Mouse (Mus musculus) gastrocnemius, adult 2 months (tissue): ENCODE results near the gene Igf1. TPM values are rescaled to one million over a fixed set of nuclear protein-coding genes. Genes with fewer than 3 reads are reported as not detected.
A peak's percentile ranks its signal among the peaks of the same experiment; 100 is the strongest.

Experiments
- DNase-seq: peaks from one replicate; pipeline ENCODE4 v3.0.0; 2022
- H3K27ac ChIP-seq: fragments of 200-600 bp; 2 replicates; pipeline ENCODE4 v1.8.1; 2022; ENCODE audit warnings: mild to moderate bottlenecking
- H3K4me3 ChIP-seq: fragments of 200-600 bp; 2 replicates; pipeline ENCODE4 v1.8.1; 2022; ENCODE audit warnings: mild to moderate bottlenecking, moderate library complexity
- CTCF ChIP-seq: fragments of 200-600 bp; IDR thresholded peaks from 2 replicates; pipeline ENCODE4 v1.8.1; 2022; ENCODE audit warnings: antibody characterized with exemption, mild to moderate bottlenecking, moderate library complexity
- intact Hi-C: fragments of 180-260 bp; cut with DNase I; formaldehyde crosslinking; loops from one replicate; pipeline ENCODE4 v1.15.1; 2025
- total RNA-seq, 2 experiments: library from RNA; stranded (reverse); gene quantifications; 2 replicates each; pipeline ENCODE4 v1.2.3; 2021

Gene Igf1
- total RNA-seq, 2 experiments from 2014 or later: 17.9 to 18.9 TPM

- Histone ChIP-seq H3K4me3 (no peak overlapping the region), H3K27ac (no peak overlapping the region)
- intact Hi-C loops: no loop called here
- no peak for TF ChIP-seq CTCF
- no peak for DNase-seq
Observed at GRCm38 (mm10) chr10:87847882-87848281, 10.2 kb upstream of the Igf1 start.

GRCm38 (mm10) chr10:87848419-87848818 lies 9.6 kb upstream of the Igf1 start:
- intact Hi-C loops: no loop called here
- Histone ChIP-seq H3K4me3 (no peak overlapping the region), H3K27ac (no peak overlapping the region)
- peak; percentile 28 for DNase-seq
- TF ChIP-seq CTCF: no peak

- intact Hi-C loops: loop anchor here (5.0 kb wide), 1 partner anchor 476 kb away; no protein-coding TSS in a partner anchor
- Histone ChIP-seq H3K27ac (no peak overlapping the region), H3K4me3 (no peak overlapping the region)
- no peak for TF ChIP-seq CTCF
- DNase-seq: no peak
Observed at GRCm38 (mm10) chr10:87851492-87851891, 6.6 kb upstream of the Igf1 start.

GRCm38 (mm10) chr10:87854408-87854807 lies 3.7 kb upstream of the Igf1 start:
- DNase-seq: peak; percentile 74
- H3K27ac ChIP-seq: no peak overlapping the region
- intact Hi-C loops: loop anchor here (2.0 to 5.0 kb wide), 2 partner anchors 450 to 473 kb away; no protein-coding TSS in a partner anchor
- H3K4me3 ChIP-seq: no peak overlapping the region
- peak; percentile 82 for TF ChIP-seq CTCF

GRCm38 (mm10) chr10:87855423-87856122 lies 2.5 kb upstream of the Igf1 start:
- TF ChIP-seq CTCF: no peak
- intact Hi-C loops: loop anchor here (2.0 to 5.0 kb wide), 2 partner anchors 117 to 449 kb away; no protein-coding TSS in a partner anchor
- DNase-seq: no peak
- no peak overlapping the region for H3K4me3 ChIP-seq
- H3K27ac ChIP-seq: no peak overlapping the region

- TF ChIP-seq CTCF: no peak
- Histone ChIP-seq H3K4me3 (no peak overlapping the region), H3K27ac (no peak overlapping the region)
- intact Hi-C loops: loop anchor here (5.0 kb wide), 1 partner anchor 115 kb away; no protein-coding TSS in a partner anchor
- no peak for DNase-seq
Observed at GRCm38 (mm10) chr10:87857215-87857955, 680 bp upstream of the Igf1 start.

- DNase-seq: peak; percentile 19
- TF ChIP-seq CTCF: no peak
- intact Hi-C loops: loop anchor here (5.0 kb wide), 1 partner anchor 113 kb away; no protein-coding TSS in a partner anchor
Observed at GRCm38 (mm10) chr10:87858939-87859338, 874 bp downstream of the Igf1 start.

GRCm38 (mm10) chr10:87859453-87859852 lies 1.4 kb downstream of the Igf1 start:
- Histone ChIP-seq H3K27ac (peak overlapping the region; percentile 82), H3K4me3 (peak overlapping the region; percentile 75)
- no peak for DNase-seq
- intact Hi-C loops: loop anchor here (5.0 kb wide), 1 partner anchor 113 kb away; no protein-coding TSS in a partner anchor
- no peak for TF ChIP-seq CTCF

More at GRCm38 (mm10) chr10:87858939-87859338, 874 bp downstream of the Igf1 start:
- peak overlapping the region; percentile 82 for H3K27ac ChIP-seq
- H3K4me3 ChIP-seq: peak overlapping the region; percentile 75

- DNase-seq: peak; percentile 68
- intact Hi-C loops: no loop called here
- TF ChIP-seq CTCF: no peak
- Histone ChIP-seq H3K27ac (peak overlapping the region; percentile 82), H3K4me3 (peak overlapping the region; percentile 75)
Observed at GRCm38 (mm10) chr10:87860181-87861103, 2.4 kb downstream of the Igf1 start.

- intact Hi-C loops: no loop called here
Observed at GRCm38 (mm10) chr10:87861104-87861455, 3.0 kb downstream of the Igf1 start.

GRCm38 (mm10) chr10:87862899-87863298 lies 4.8 kb downstream of the Igf1 start:
- peak overlapping the region; percentile 44 for H3K27ac ChIP-seq
- peak; percentile 68 for DNase-seq
- intact Hi-C loops: no loop called here

More at GRCm38 (mm10) chr10:87861104-87861455, 3.0 kb downstream of the Igf1 start:
- peak overlapping the region; percentile 82 for H3K27ac ChIP-seq
- H3K4me3 ChIP-seq: peak overlapping the region; percentile 75
- no peak for TF ChIP-seq CTCF
- DNase-seq: no peak

GRCm38 (mm10) chr10:87863326-87863725 lies 5.3 kb downstream of the Igf1 start:
- peak; percentile 21 for DNase-seq
- intact Hi-C loops: no loop called here
- peak overlapping the region; percentile 34 for H3K4me3 ChIP-seq
- peak overlapping the region; percentile 44; the same call in 1 of the 2 replicates for H3K27ac ChIP-seq
- TF ChIP-seq CTCF: no peak

More at GRCm38 (mm10) chr10:87862899-87863298, 4.8 kb downstream of the Igf1 start:
- H3K4me3 ChIP-seq: peak overlapping the region; percentile 34
- no peak for TF ChIP-seq CTCF
